ENCODE assay signal across 14 mouse cellular contexts in genomic region chr6:37662747-37663146, GRCm38 (mm10).
DNase-seq lines count a peak whose midpoint lies in the region.
"Had no signal": no experiment of that assay in that cellular context is flagged by ENCODE, and none has a peak within 500 bp of the region (broad histone marks: within the 10 kb centered on the region; RNA-seq: fewer than 3 reads in every experiment).

No protein-coding gene starts in this region.

- DNase-seq in cerebellum, adult 9-11 months = peak; percentile 5
- DNase-seq in cerebellum, adult 11 months = no peak
- DNase-seq in kidney, adult 9 months = peak; percentile 22
- no peak for DNase-seq in kidney, postnatal 25 days
- peak; percentile 30 for DNase-seq in brain, adult 2 months (ENCODE audit: low read depth, low spot score)
- DNase-seq in layer of hippocampus, postnatal 14 days (ENCODE audit: low spot score in 2 of 2) = peak; percentile 3 to 17
- no peak for DNase-seq in adrenal gland, postnatal 10 days
- no peak for DNase-seq in thymus, postnatal 14 days
- DNase-seq: adrenal gland, postnatal 25 days; kidney, postnatal 4 days; midbrain, embryonic 14.5 days; retina, postnatal 1 day; spleen, adult 18-20 months; thymus, adult 2 months had no signal

Comparison
In these comparisons a context has a peak if more than half of its experiments do, and no peak if none do; other contexts are left out.
1. DNase-seq: peak in cerebellum, adult 9-11 months (single experiment), kidney, adult 9 months (single experiment), brain, adult 2 months (single experiment) and layer of hippocampus, postnatal 14 days (2 of 2); none in cerebellum, adult 11 months (single experiment), kidney, postnatal 25 days (0 of 2), adrenal gland, postnatal 10 days (single experiment) and thymus, postnatal 14 days (single experiment).